Mouse (Mus musculus) C2C12 (cell line): ENCODE data around the gene Slc4a1. TPM values are rescaled to one million over a fixed set of nuclear protein-coding genes. Genes with fewer than 3 reads are reported as not detected.

Experiments used
- H3K27me3 ChIP-seq: one replicate; pipeline ENCODE4 v1.6.1; 2011; ENCODE audit not compliant: control insufficient read depth, insufficient read depth, insufficient read length
- H3K36me3 ChIP-seq: one replicate; pipeline ENCODE4 v1.6.1; 2011; ENCODE audit not compliant: control insufficient read depth, insufficient read depth
- H3K4me3 ChIP-seq: one replicate; pipeline ENCODE4 v1.5.1; 2011; ENCODE audit warnings: mild to moderate bottlenecking, control low read depth; ENCODE audit not compliant: poor library complexity, insufficient read depth, severe bottlenecking
- H3K79me2 ChIP-seq: one replicate; pipeline ENCODE4 v1.6.1; 2011; ENCODE audit not compliant: control insufficient read depth, insufficient read depth
- H3K79me3 ChIP-seq: one replicate; pipeline ENCODE4 v1.6.1; 2011; ENCODE audit warnings: low read depth, control low read depth
- H3ac ChIP-seq: one replicate; pipeline ENCODE3; 2011; ENCODE audit warnings: low read depth; ENCODE audit not compliant: control insufficient read depth, insufficient read length
- CEBPB ChIP-seq: IDR thresholded peaks from one replicate; pipeline ENCODE4 v1.6.1; 2011; ENCODE audit warnings: low read depth, mild to moderate bottlenecking, control low read depth, moderate library complexity
- CTCF ChIP-seq: IDR thresholded peaks from one replicate; pipeline ENCODE4 v1.5.1; 2011; ENCODE audit not compliant: control insufficient read depth, insufficient read depth, insufficient read length
- FOSL1 ChIP-seq: IDR thresholded peaks from one replicate; pipeline ENCODE4 v1.8.0; 2011; ENCODE audit warnings: mild to moderate bottlenecking, low read length; ENCODE audit not compliant: poor library complexity, insufficient read depth, severe bottlenecking
- MAX ChIP-seq: IDR thresholded peaks from one replicate; pipeline ENCODE4 v1.6.1; 2011; ENCODE audit warnings: mild to moderate bottlenecking, control low read depth
- MYOD1 ChIP-seq: IDR thresholded peaks from one replicate; pipeline ENCODE4 v1.6.1; 2011; ENCODE audit warnings: low read depth; ENCODE audit not compliant: control insufficient read depth, insufficient read length
- MYOG ChIP-seq: IDR thresholded peaks from one replicate; pipeline ENCODE4 v1.6.1; 2011; ENCODE audit not compliant: control insufficient read depth, insufficient read length; ENCODE audit errors: extremely low read depth
- USF1 ChIP-seq: IDR thresholded peaks from one replicate; pipeline ENCODE4 v1.6.1; 2011; ENCODE audit warnings: low read depth, mild to moderate bottlenecking, control low read depth, moderate library complexity
- polyA plus RNA-seq: library from polyadenylated mRNA; unstranded; fragments of >200 nt; fragmentation: generic; extraction: Trizol; gene quantifications from one replicate; pipeline ENCODE4 v1.2.1, GENCODE M21; 2012; ENCODE audit warnings: missing spikeins

Slc4a1 gene
- polyA plus RNA-seq, 1 experiment, result not detected

DNA sequence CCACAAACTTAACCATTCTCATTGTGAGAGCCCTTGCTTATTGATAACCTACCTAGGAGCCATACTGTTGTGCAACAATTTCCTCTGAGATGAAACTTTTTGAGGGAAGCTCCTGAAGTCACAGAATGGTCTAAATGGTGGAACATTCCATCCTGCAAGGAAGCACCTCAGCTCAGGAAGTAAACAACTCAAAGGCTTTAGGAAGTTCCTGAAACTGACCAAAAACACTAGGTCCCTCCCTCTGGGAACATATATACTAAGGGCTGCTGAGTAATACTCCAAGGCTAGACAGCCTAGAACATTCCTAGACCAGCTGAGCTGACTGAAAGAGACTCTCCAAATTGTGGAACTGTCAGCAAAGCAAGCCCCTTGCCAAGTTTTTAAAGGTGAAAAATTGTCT lies 32.9 kb downstream of the Slc4a1 start:
- Histone ChIP-seq H3K36me3 (no peaks in the 10 kb centered on the region), H3K79me3 (no peaks in the 10 kb centered on the region), H3K27me3 (peaks cover 39% of the 10 kb centered on the region), H3K79me2 (no peaks in the 10 kb centered on the region), H3ac (no peak overlapping the region), H3K4me3 (no peak overlapping the region)
- no peak for TF ChIP-seq MAX
- no peak for TF ChIP-seq USF1
- no peak for TF ChIP-seq CEBPB
- TF ChIP-seq FOSL1, result no peak
- TF ChIP-seq CTCF, result no peak
- TF ChIP-seq MYOD1, result no peak
- TF ChIP-seq MYOG, result no peak

GRCm38 (mm10) chr11:102331806-102332205 lies 34.2 kb downstream of the Slc4a1 start:
- TF ChIP-seq MYOD1 (no peak), FOSL1 (no peak), CTCF (no peak), MAX (no peak), CEBPB (no peak), USF1 (no peak), MYOG (no peak)
- H3K79me3 ChIP-seq, result no peaks in the 10 kb centered on the region
- no peak overlapping the region for H3ac ChIP-seq
- peaks cover 37% of the 10 kb centered on the region for H3K27me3 ChIP-seq
- H3K4me3 ChIP-seq, result no peak overlapping the region
- H3K36me3 ChIP-seq, result no peaks in the 10 kb centered on the region
- no peaks in the 10 kb centered on the region for H3K79me2 ChIP-seq

DNA sequence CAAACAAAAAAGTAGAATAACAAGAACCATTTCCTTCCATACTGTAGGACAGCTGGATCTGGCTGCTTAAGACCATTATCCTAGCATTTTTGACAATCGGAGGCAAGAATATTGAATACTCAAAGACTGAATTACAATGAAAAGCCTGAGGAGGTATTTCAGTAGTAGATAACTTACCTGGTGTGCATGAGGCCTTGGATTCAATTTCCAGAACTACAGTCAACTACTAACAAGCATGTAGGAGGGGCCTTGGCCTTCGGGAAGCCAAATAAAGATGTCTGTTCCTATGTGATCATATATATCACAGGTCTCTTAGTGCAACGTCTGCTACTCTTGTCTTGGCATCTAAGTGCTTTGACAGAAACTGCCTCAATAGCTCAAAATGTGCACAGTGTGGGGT lies 36.0 kb downstream of the Slc4a1 start:
- no peaks in the 10 kb centered on the region for H3K79me2 ChIP-seq
- no peaks in the 10 kb centered on the region for H3K36me3 ChIP-seq
- peaks cover 37% of the 10 kb centered on the region for H3K27me3 ChIP-seq
- no peaks in the 10 kb centered on the region for H3K79me3 ChIP-seq
- TF ChIP-seq CEBPB (no peak), FOSL1 (no peak), USF1 (no peak), MAX (no peak), MYOD1 (no peak), MYOG (no peak), CTCF (no peak)
- no peak overlapping the region for H3ac ChIP-seq
- no peak overlapping the region for H3K4me3 ChIP-seq

DNA sequence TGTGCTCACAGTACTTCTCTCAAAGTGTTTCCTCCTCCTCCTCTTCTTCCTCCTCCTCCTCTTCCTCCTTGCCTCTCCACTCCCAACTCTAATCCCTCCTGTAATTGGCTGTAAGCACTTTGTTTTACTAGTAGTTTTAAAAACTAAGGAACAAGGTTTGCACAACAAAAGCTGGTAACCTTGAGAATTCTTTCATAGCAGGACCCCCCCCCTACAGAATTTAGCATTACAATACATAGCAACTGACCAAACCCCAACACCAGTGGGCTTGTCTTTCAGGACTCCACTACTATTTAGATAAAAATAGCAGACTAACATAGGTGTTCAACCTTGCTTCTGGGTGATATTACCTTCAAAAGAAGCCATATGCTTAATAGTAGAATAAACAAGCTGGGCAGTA lies 36.5 kb downstream of the Slc4a1 start:
- no peak for TF ChIP-seq CEBPB
- no peak for TF ChIP-seq USF1
- TF ChIP-seq MYOG, result no peak
- no peak for TF ChIP-seq MAX
- TF ChIP-seq MYOD1, result no peak
- TF ChIP-seq FOSL1, result no peak
- TF ChIP-seq CTCF, result no peak

GRCm38 (mm10) chr11:102327839-102328238 lies 38.2 kb downstream of the Slc4a1 start:
- H3K36me3 ChIP-seq, result no peaks in the 10 kb centered on the region
- no peak overlapping the region for H3ac ChIP-seq
- TF ChIP-seq MYOG (no peak), USF1 (no peak), MAX (no peak), CEBPB (no peak), CTCF (no peak), FOSL1 (no peak), MYOD1 (no peak)
- peaks cover 32% of the 10 kb centered on the region for H3K27me3 ChIP-seq
- no peak overlapping the region for H3K4me3 ChIP-seq
- no peaks in the 10 kb centered on the region for H3K79me3 ChIP-seq
- H3K79me2 ChIP-seq, result no peaks in the 10 kb centered on the region

More for the DNA sequence above, 36.5 kb downstream of the Slc4a1 start:
- peaks cover 32% of the 10 kb centered on the region for H3K27me3 ChIP-seq
- no peak overlapping the region for H3ac ChIP-seq
- no peaks in the 10 kb centered on the region for H3K79me3 ChIP-seq
- no peaks in the 10 kb centered on the region for H3K36me3 ChIP-seq
- no peak overlapping the region for H3K4me3 ChIP-seq
- no peaks in the 10 kb centered on the region for H3K79me2 ChIP-seq

GRCm38 (mm10) chr11:102327250-102327649 lies 38.8 kb downstream of the Slc4a1 start:
- Histone ChIP-seq H3K4me3 (no peak overlapping the region), H3ac (no peak overlapping the region), H3K36me3 (no peaks in the 10 kb centered on the region), H3K27me3 (peaks cover 33% of the 10 kb centered on the region), H3K79me2 (no peaks in the 10 kb centered on the region), H3K79me3 (no peaks in the 10 kb centered on the region)
- TF ChIP-seq CEBPB, result no peak
- no peak for TF ChIP-seq FOSL1
- TF ChIP-seq CTCF, result no peak
- TF ChIP-seq MYOG, result no peak
- TF ChIP-seq MAX, result no peak
- no peak for TF ChIP-seq MYOD1
- no peak for TF ChIP-seq USF1
